Mouse (Mus musculus) liver, adult 2 months (tissue): ENCODE measurements at regions not wholly inside any gene's neighbourhood (a gene's known extent, or its start where the extent isn't known, plus 50 kb on each side); places are given as distances from the start of the nearest gene placed in this dataset.

Experiments
- CTCF ChIP-seq: fragments of 200-500 bp; IDR thresholded peaks from 2 replicates; pipeline ENCODE4 v1.5.1; 2011; ENCODE audit warnings: low read depth, low read length, control low read depth
- POLR2A ChIP-seq: fragments of 200-500 bp; IDR thresholded peaks from 2 replicates; pipeline ENCODE4 v1.6.1; 2011; ENCODE audit warnings: low read length, control low read depth; ENCODE audit not compliant: insufficient read depth; ENCODE audit errors: extremely low read depth

GRCm38 (mm10) chr19:26966055-26966760 is 80.5 kb downstream of the Gm815 start:
- TF ChIP-seq POLR2A (no peak), CTCF (no peak)
